Mouse (Mus musculus) myocyte (in vitro differentiated cells): Measurements from ENCODE around the gene Mrps27.

Source experiments
- E2F4 ChIP-seq: IDR thresholded peaks from one replicate; pipeline ENCODE4 v1.6.1; 2011; ENCODE audit warnings: mild to moderate bottlenecking, control low read depth, moderate library complexity; ENCODE audit not compliant: insufficient read depth
- MAX ChIP-seq: IDR thresholded peaks from one replicate; pipeline ENCODE4 v1.6.1; 2011; ENCODE audit warnings: low read depth, mild to moderate bottlenecking, control low read depth
- TCF3 ChIP-seq: IDR thresholded peaks from one replicate; pipeline ENCODE4 v1.6.1; 2011; ENCODE audit warnings: low read depth, control low read depth; ENCODE audit not compliant: insufficient read length

GRCm38 (mm10) chr13:99331255-99331654 is 13.3 kb upstream of the Mrps27 start:
- TF ChIP-seq TCF3 (no peak), E2F4 (no peak), MAX (no peak)
